Mouse (Mus musculus) heart, postnatal 0 days (tissue): ENCODE measurements around the gene Kat6b.

Source experiments
- CTCF ChIP-seq: IDR thresholded peaks from 2 replicates; pipeline ENCODE4 v1.5.1; 2016; ENCODE audit warnings: antibody characterized with exemption, control low read depth, low read depth
- EP300 ChIP-seq: IDR thresholded peaks from 2 replicates; pipeline ENCODE4 v1.6.1; 2016; ENCODE audit warnings: antibody characterized with exemption, low read depth

- TF ChIP-seq CTCF (no peak), EP300 (no peak)
These were observed 18.8 kb upstream of the Kat6b start for GRCm38 (mm10) chr14:21462398-21462797.
